Comparison of ENCODE assay signal across 15 mouse cellular contexts in genomic region chr10:75705681-75706400, GRCm38 (mm10). TPM values are rescaled to one million over a fixed set of nuclear protein-coding genes. Genes with fewer than 3 reads are reported as not detected.
A peak's percentile ranks its signal among the peaks of the same experiment; 100 is the strongest.
DNase-seq lines count a peak whose midpoint lies in the region; ATAC-seq and TF ChIP-seq lines count a peak whose summit lies in the region.
"Had no signal": no experiment of that assay in that cellular context is flagged by ENCODE, and none has a peak within 500 bp of the region (broad histone marks: within the 10 kb centered on the region; RNA-seq: fewer than 3 reads in every experiment).

No protein-coding gene starts in this region.

- TF ChIP-seq POLR2A in kidney, adult 2 months (IDR thresholded peaks at IDR 0.05; ENCODE audit: low read depth, low read length), result no peak
- no peak for TF ChIP-seq POLR2A in heart, adult 2 months (IDR thresholded peaks at IDR 0.05; ENCODE audit: insufficient read depth, low read depth, low read length)

- H3K36me3 ChIP-seq in kidney, adult 2 months (ENCODE audit: control insufficient read depth, insufficient read depth, low read length), result no peaks in the 10 kb centered on the region
- peaks cover 15% of the 10 kb centered on the region; the same call in 1 of the 2 replicates for H3K36me3 ChIP-seq in liver, embryonic 11.5 days (ENCODE audit: control insufficient read depth, insufficient read depth, low read length)
- no peaks in the 10 kb centered on the region for H3K36me3 ChIP-seq in heart, adult 2 months (ENCODE audit: control insufficient read depth, insufficient read depth, low read length)

- no peaks in the 10 kb centered on the region for H3K79me2 ChIP-seq in heart, adult 2 months (replicated peaks; ENCODE audit: control insufficient read depth, insufficient read depth, low read length)

- no peak for TF ChIP-seq CTCF in kidney, adult 2 months (conservative IDR thresholded peaks at IDR 0.05; ENCODE audit: insufficient read depth, insufficient read length, low read depth, low read length)
- TF ChIP-seq CTCF in gastrocnemius, adult 2 months (IDR thresholded peaks at IDR 0.05), result no peak
- no peak for TF ChIP-seq CTCF in heart, adult 2 months (IDR thresholded peaks at IDR 0.05)

- 73% methylated on average over 7 of the region's 7 CpGs for WGBS in kidney, adult 2 months
- WGBS in liver, embryonic 11.5 days, result 60% methylated on average over 7 of the region's 7 CpGs
- 77% methylated on average over 7 of the region's 7 CpGs for WGBS in heart, adult 2 months

- peaks cover 12% of the 10 kb centered on the region; the same call in 1 of the 2 replicates for H3K4me1 ChIP-seq in kidney, adult 2 months (ENCODE audit: control insufficient read depth, insufficient read depth, low read length)
- H3K4me1 ChIP-seq in liver, embryonic 11.5 days (replicated peaks; ENCODE audit: control insufficient read depth, insufficient read depth, low read length), result peaks cover 13% of the 10 kb centered on the region
- H3K4me1 ChIP-seq in heart, adult 2 months (ENCODE audit: control insufficient read depth, insufficient read depth, low read length), result peaks cover 10% of the 10 kb centered on the region

- peak; percentile 63 for DNase-seq in kidney, adult 2 months
- DNase-seq in kidney, postnatal 25 days, result no peak
- peak; percentile 54 for DNase-seq in 416B (ENCODE audit: low read depth)
- DNase-seq in adrenal gland, postnatal 36 days, result peak; percentile 32 to 62
- DNase-seq in liver, embryonic 11.5 days (ENCODE audit: low spot score), result no peak
- no peak for DNase-seq in gastrocnemius, adult 2 months
- DNase-seq in heart, adult 2 months, result no peak
- DNase-seq in thymus, postnatal 36 days, result no peak
- DNase-seq: gastrocnemius, postnatal 14 days; right cerebral cortex, postnatal 14 days had no signal

- peak; percentile 95 for ATAC-seq in liver, embryonic 11.5 days (replicated peaks; ENCODE audit: low FRiP score)
- ATAC-seq: CD4-positive, CD25-positive, alpha-beta regulatory T cell, adult 4 months had no signal

- intact Hi-C loops in gastrocnemius, adult 2 months (cut with DNase I), result loop anchor here (5.0 kb wide), 1 partner anchor 119 kb away; the partner anchor contains the start of gene Ggt5
- intact Hi-C loops in heart, adult 2 months (cut with DNase I), result loop anchor here (1.0 kb wide), 1 partner anchor 71 kb away; no protein-coding TSS in a partner anchor

- H3K9me3 ChIP-seq in liver, embryonic 11.5 days (ENCODE audit: control insufficient read depth, low read length), result no peaks in the 10 kb centered on the region
- H3K9me3 ChIP-seq: hindbrain, embryonic 10.5 days; limb, embryonic 15.5 days; midbrain, embryonic 12.5 days; neural tube, embryonic 13.5 days had no signal

- H3K9ac ChIP-seq in liver, embryonic 11.5 days (ENCODE audit: low read depth, low read length), result no peak overlapping the region
- no peak overlapping the region for H3K9ac ChIP-seq in heart, adult 2 months (ENCODE audit: low read depth, low read length)
- H3K9ac ChIP-seq: limb, embryonic 15.5 days; midbrain, embryonic 12.5 days; neural tube, embryonic 13.5 days had no signal

- H3K27ac ChIP-seq in kidney, adult 2 months (ENCODE audit: insufficient read depth, low read depth, low read length), result peak overlapping the region; percentile 8; the same call in 1 of the 2 replicates
- peak overlapping the region; percentile 74 for H3K27ac ChIP-seq in liver, embryonic 11.5 days (ENCODE audit: low read depth, low read length)
- H3K27ac ChIP-seq in gastrocnemius, adult 2 months, result no peak overlapping the region
- no peak overlapping the region for H3K27ac ChIP-seq in heart, adult 2 months
- H3K27ac ChIP-seq: hindbrain, embryonic 10.5 days; midbrain, embryonic 12.5 days had no signal

- H3K27me3 ChIP-seq in kidney, adult 2 months (replicated peaks; ENCODE audit: control insufficient read depth, insufficient read depth, low read length), result no peaks in the 10 kb centered on the region
- no peaks in the 10 kb centered on the region for H3K27me3 ChIP-seq in liver, embryonic 11.5 days (replicated peaks; ENCODE audit: control insufficient read depth, insufficient read depth, low read length)
- no peaks in the 10 kb centered on the region for H3K27me3 ChIP-seq in heart, adult 2 months (ENCODE audit: control insufficient read depth, insufficient read depth, low read length)
- H3K27me3 ChIP-seq: limb, embryonic 15.5 days; midbrain, embryonic 12.5 days; neural tube, embryonic 13.5 days had no signal

- no peak overlapping the region; the same call in 1 of the 2 replicates for H3K4me2 ChIP-seq in liver, embryonic 11.5 days
- H3K4me2 ChIP-seq: limb, embryonic 15.5 days; midbrain, embryonic 12.5 days; neural tube, embryonic 13.5 days had no signal

- H3K4me3 ChIP-seq in kidney, adult 2 months (ENCODE audit: insufficient read depth, low read depth, low read length), result no peak overlapping the region
- H3K4me3 ChIP-seq in liver, embryonic 11.5 days (ENCODE audit: low read depth, low read length), result no peak overlapping the region
- no peak overlapping the region for H3K4me3 ChIP-seq in gastrocnemius, adult 2 months
- no peak overlapping the region for H3K4me3 ChIP-seq in heart, adult 2 months
- H3K4me3 ChIP-seq: hindbrain, embryonic 10.5 days; limb, embryonic 15.5 days; midbrain, embryonic 12.5 days; neural tube, embryonic 13.5 days had no signal

- TF ChIP-seq EP300 in heart, adult 2 months (IDR thresholded peaks at IDR 0.05; ENCODE audit: insufficient read depth, low read depth, low read length), result no peak

RNA-seq across cellular contexts. Expression of gene Cabin1, which starts 58.3 kb away (rescaled TPM):
- 24.6 and 27.3 TPM in 2 replicates for polyA plus RNA-seq in kidney, adult 2 months (2012; rRNA removed)
- 10 to 100 TPM; 32.9 to 35.1 TPM for total RNA-seq in adrenal gland, postnatal 36 days (2021)
- 30.3 and 33.3 TPM in 2 replicates for polyA plus RNA-seq in liver, embryonic 11.5 days (2014; fragmentation: Nextera tagmentation; extraction: Ambion mirVana)
- total RNA-seq in gastrocnemius, adult 2 months (2021), result 10 to 100 TPM in 1 of 2 experiments, 1 to 10 TPM in 1; 8.4 to 11.0 TPM
- 10 to 100 TPM; 13.6 to 19.9 TPM for total RNA-seq in heart, adult 2 months (2021)
- 17.9 and 21.1 TPM in 2 replicates for polyA plus RNA-seq in heart, adult 2 months (2012; rRNA removed)

Comparison
In these comparisons a context has a peak if more than half of its experiments do, and no peak if none do; other contexts are left out.
1. DNase-seq: peak in kidney, adult 2 months (single experiment), 416B (single experiment) and adrenal gland, postnatal 36 days (2 of 2); none in kidney, postnatal 25 days (0 of 2), liver, embryonic 11.5 days (single experiment), gastrocnemius, adult 2 months (single experiment), heart, adult 2 months (0 of 2) and thymus, postnatal 36 days (0 of 2).
2. H3K27ac ChIP-seq: peak in kidney, adult 2 months (single experiment) and liver, embryonic 11.5 days (single experiment); none in gastrocnemius, adult 2 months (single experiment) and heart, adult 2 months (single experiment).